In genomic region chr6:107541918-107542317, GRCm38 (mm10) we compare ENCODE assay signal across 17 mouse cellular contexts. TPM values are rescaled to one million over a fixed set of nuclear protein-coding genes. Genes with fewer than 3 reads are reported as not detected.
A peak's percentile ranks its signal among the peaks of the same experiment; 100 is the strongest.
DNase-seq lines count a peak whose midpoint lies in the region; ATAC-seq and TF ChIP-seq lines count a peak whose summit lies in the region.
"Had no signal": no experiment of that assay in that cellular context is flagged by ENCODE, and none has a peak within 500 bp of the region (broad histone marks: within the 10 kb centered on the region; RNA-seq: fewer than 3 reads in every experiment).

No protein-coding gene starts in this region.

- H3K4me1 ChIP-seq in hindbrain, postnatal 0 days (ENCODE audit: insufficient read depth, low read length), result no peaks in the 10 kb centered on the region; the same call in 1 of the 2 replicates
- no peaks in the 10 kb centered on the region for H3K4me1 ChIP-seq in hindbrain, embryonic 10.5 days (replicated peaks)
- peaks cover 11% of the 10 kb centered on the region for H3K4me1 ChIP-seq in forebrain, embryonic 16.5 days (replicated peaks; ENCODE audit: control insufficient read depth, insufficient read depth, low read length)
- no peaks in the 10 kb centered on the region for H3K4me1 ChIP-seq in heart, adult 2 months (ENCODE audit: control insufficient read depth, insufficient read depth, low read length)
- H3K4me1 ChIP-seq: limb, embryonic 13.5 days; megakaryocyte, embryonic 14.5 days had no signal

- ATAC-seq in hindbrain, postnatal 0 days, result 0 out of 2 replicates have a peak, but pooled peaks have one; percentile 21
- ATAC-seq in forebrain, embryonic 16.5 days, result peak; percentile 89
- ATAC-seq: CD4-positive, CD25-positive, alpha-beta regulatory T cell, adult 4 months had no signal

- no peaks in the 10 kb centered on the region for H3K36me3 ChIP-seq in hindbrain, postnatal 0 days (ENCODE audit: insufficient read depth, low read length)
- peaks cover 70% of the 10 kb centered on the region for H3K36me3 ChIP-seq in hindbrain, embryonic 10.5 days
- H3K36me3 ChIP-seq in forebrain, embryonic 16.5 days (ENCODE audit: control insufficient read depth, insufficient read depth), result no peaks in the 10 kb centered on the region
- H3K36me3 ChIP-seq in heart, adult 2 months (ENCODE audit: control insufficient read depth, insufficient read depth, low read length), result no peaks in the 10 kb centered on the region
- H3K36me3 ChIP-seq: limb, embryonic 13.5 days had no signal

- TF ChIP-seq CTCF in hindbrain, postnatal 0 days (IDR thresholded peaks at IDR 0.05; ENCODE audit: low read depth), result no peak
- TF ChIP-seq CTCF in heart, adult 2 months (IDR thresholded peaks at IDR 0.05), result no peak

- H3K4me3 ChIP-seq in hindbrain, postnatal 0 days (ENCODE audit: low read length), result no peak overlapping the region
- no peak overlapping the region for H3K4me3 ChIP-seq in hindbrain, embryonic 10.5 days
- no peak overlapping the region for H3K4me3 ChIP-seq in forebrain, embryonic 16.5 days (replicated peaks; ENCODE audit: low read length)
- H3K4me3 ChIP-seq in heart, adult 2 months, result no peak overlapping the region
- H3K4me3 ChIP-seq: limb, embryonic 13.5 days; megakaryocyte, embryonic 14.5 days had no signal

- no peaks in the 10 kb centered on the region for H3K9me3 ChIP-seq in hindbrain, postnatal 0 days (ENCODE audit: low read length)
- H3K9me3 ChIP-seq in hindbrain, embryonic 10.5 days, result no peaks in the 10 kb centered on the region
- H3K9me3 ChIP-seq in forebrain, embryonic 16.5 days (ENCODE audit: control insufficient read depth, low read length), result no peaks in the 10 kb centered on the region
- H3K9me3 ChIP-seq: limb, embryonic 13.5 days had no signal

- intact Hi-C loops in heart, adult 2 months (cut with DNase I), result no loop called here

- H3K27ac ChIP-seq in hindbrain, postnatal 0 days, result no peak overlapping the region
- H3K27ac ChIP-seq in hindbrain, embryonic 10.5 days, result no peak overlapping the region
- H3K27ac ChIP-seq in forebrain, embryonic 16.5 days (ENCODE audit: low read length), result peak overlapping the region; percentile 49
- no peak overlapping the region for H3K27ac ChIP-seq in heart, adult 2 months
- H3K27ac ChIP-seq: limb, embryonic 13.5 days; stomach, postnatal 0 days had no signal

- no peaks in the 10 kb centered on the region for H3K27me3 ChIP-seq in hindbrain, postnatal 0 days (ENCODE audit: insufficient read depth, low read length)
- H3K27me3 ChIP-seq in hindbrain, embryonic 10.5 days (ENCODE audit: insufficient read depth, poor library complexity, severe bottlenecking), result no peaks in the 10 kb centered on the region
- H3K27me3 ChIP-seq in forebrain, embryonic 16.5 days (replicated peaks; ENCODE audit: control insufficient read depth, insufficient read depth, low read length), result no peaks in the 10 kb centered on the region
- no peaks in the 10 kb centered on the region for H3K27me3 ChIP-seq in heart, adult 2 months (ENCODE audit: control insufficient read depth, insufficient read depth, low read length)
- H3K27me3 ChIP-seq: limb, embryonic 13.5 days; megakaryocyte, embryonic 14.5 days had no signal

- no peaks in the 10 kb centered on the region for H3K79me2 ChIP-seq in heart, adult 2 months (replicated peaks; ENCODE audit: control insufficient read depth, insufficient read depth, low read length)

- H3K4me2 ChIP-seq in hindbrain, postnatal 0 days (ENCODE audit: low read depth, low read length), result no peak overlapping the region
- no peak overlapping the region; the same call in 1 of the 2 replicates for H3K4me2 ChIP-seq in forebrain, embryonic 16.5 days (ENCODE audit: low read length)
- H3K4me2 ChIP-seq: limb, embryonic 13.5 days had no signal

- H3K9ac ChIP-seq in hindbrain, postnatal 0 days (replicated peaks; ENCODE audit: low read length), result no peak overlapping the region
- H3K9ac ChIP-seq in forebrain, embryonic 16.5 days (replicated peaks; ENCODE audit: low read depth, low read length), result no peak overlapping the region
- H3K9ac ChIP-seq in heart, adult 2 months (ENCODE audit: low read depth, low read length), result no peak overlapping the region
- H3K9ac ChIP-seq: limb, embryonic 13.5 days had no signal

- TF ChIP-seq POLR2A in heart, adult 2 months (IDR thresholded peaks at IDR 0.05; ENCODE audit: insufficient read depth, low read depth, low read length), result no peak

- no peak for TF ChIP-seq EP300 in heart, adult 2 months (IDR thresholded peaks at IDR 0.05; ENCODE audit: insufficient read depth, low read depth, low read length)

- peak; percentile 43 for DNase-seq in hindbrain, postnatal 0 days (ENCODE audit: low spot score)
- no peak for DNase-seq in hindbrain, embryonic 10.5 days (ENCODE audit: low spot score)
- DNase-seq in brain, adult 2 months (ENCODE audit: low read depth, low spot score), result peak; percentile 88
- DNase-seq in cerebellum, adult 11 months, result peak; percentile 24
- no peak for DNase-seq in adrenal gland, postnatal 25 days
- no peak for DNase-seq in liver
- no peak for DNase-seq in heart, adult 2 months
- DNase-seq: heart, postnatal 36 days; kidney, adult 11 months; kidney, postnatal 36 days; lung, adult 2 months; spleen, adult 18-20 months had no signal

- WGBS in hindbrain, postnatal 0 days, result 35% methylated on average over 4 of the region's 4 CpGs
- 91% methylated on average over 4 of the region's 4 CpGs for WGBS in hindbrain, embryonic 10.5 days
- 53% methylated on average over 4 of the region's 4 CpGs for WGBS in forebrain, embryonic 16.5 days
- 69% methylated on average over 4 of the region's 4 CpGs for WGBS in heart, adult 2 months

RNA-seq across cellular contexts. Expression of gene Lrrn1, which starts 12.3 kb away (rescaled TPM):
- total RNA-seq in hindbrain, postnatal 0 days (2014; rRNA removed), result 71.2 and 73.5 TPM in 2 replicates
- polyA plus RNA-seq in hindbrain, postnatal 0 days (2015; fragmentation: Nextera tagmentation; extraction: Ambion mirVana), result 58.1 and 60.2 TPM in 2 replicates
- polyA plus RNA-seq in hindbrain, embryonic 10.5 days (2016; fragmentation: Nextera tagmentation; extraction: Ambion mirVana), result 94.0 and 125 TPM in 2 replicates
- 44.6 and 51.4 TPM in 2 replicates for polyA plus RNA-seq in forebrain, embryonic 16.5 days (2015; fragmentation: Nextera tagmentation; extraction: Ambion mirVana)
- total RNA-seq in adrenal gland, postnatal 25 days (2021), result 44.1 and 57.7 TPM in 2 replicates
- under 1 TPM; 0.05 to 0.11 TPM for total RNA-seq in heart, adult 2 months (2021)
- polyA plus RNA-seq in heart, adult 2 months (2012; rRNA removed), result 0.29 and 0.47 TPM in 2 replicates
- polyA plus RNA-seq: CD4-positive, CD25-positive, alpha-beta regulatory T cell, adult 4 months had no signal

Comparison
In these comparisons a context has a peak if more than half of its experiments do, and no peak if none do; other contexts are left out.
1. DNase-seq: peak in hindbrain, postnatal 0 days (single experiment), brain, adult 2 months (single experiment) and cerebellum, adult 11 months (single experiment); none in hindbrain, embryonic 10.5 days (single experiment), adrenal gland, postnatal 25 days (single experiment), liver (single experiment) and heart, adult 2 months (0 of 2).
2. RNA of gene Lrrn1, which starts 12.3 kb away (polyA plus RNA-seq): 94.0 to 125 TPM in hindbrain, embryonic 10.5 days, 58.1 to 60.2 TPM in hindbrain, postnatal 0 days and 44.6 to 51.4 TPM in forebrain, embryonic 16.5 days; 0.29 to 0.47 TPM in heart, adult 2 months; every median in the first group is over 10 times any median in the second.